Mouse (Mus musculus) intestine, embryonic 16.5 days (tissue): ENCODE measurements around the gene Ret. TPM values are rescaled to one million over a fixed set of nuclear protein-coding genes. Genes with fewer than 3 reads are reported as not detected.

ENCODE experiments used
- ATAC-seq: fragments of 200-750 bp; cut with Nextera tagmentation; 2 replicates; pipeline ENCODE4 v1.8.0; 2017; ENCODE audit warnings: moderate TSS enrichment, moderate library complexity
- H3K27ac ChIP-seq: fragments of 300-500 bp; sonication (generic); 2 replicates; pipeline ENCODE4 v1.5.1; 2014; ENCODE audit warnings: mild to moderate bottlenecking, low read length
- H3K27me3 ChIP-seq: fragments of 300-500 bp; sonication (generic); replicated peaks from 2 replicates; pipeline ENCODE4 v1.6.1; 2014; ENCODE audit warnings: low read length, control low read depth, mixed read lengths; ENCODE audit not compliant: control insufficient read depth, insufficient read depth
- H3K36me3 ChIP-seq: fragments of 300-500 bp; sonication (generic); 2 replicates; pipeline ENCODE4 v1.6.1; 2014; ENCODE audit warnings: low read length, control low read depth; ENCODE audit not compliant: control insufficient read depth, insufficient read depth
- H3K4me1 ChIP-seq: fragments of 300-500 bp; sonication (generic); 2 replicates; pipeline ENCODE4 v1.6.1; 2014; ENCODE audit warnings: low read length, control low read depth, mixed read lengths; ENCODE audit not compliant: control insufficient read depth, insufficient read depth
- H3K4me2 ChIP-seq: fragments of 300-500 bp; sonication (generic); 2 replicates; pipeline ENCODE4 v1.6.1; 2014; ENCODE audit warnings: low read depth, low read length, control low read depth
- H3K4me3 ChIP-seq: fragments of 300-500 bp; sonication (generic); 2 replicates; pipeline ENCODE4 v1.5.1; 2014; ENCODE audit warnings: mild to moderate bottlenecking, low read length
- H3K9ac ChIP-seq: fragments of 300-500 bp; sonication (generic); 2 replicates; pipeline ENCODE4 v1.6.1; 2014; ENCODE audit warnings: low read depth, low read length
- H3K9me3 ChIP-seq: fragments of 300-500 bp; sonication (generic); 2 replicates; pipeline ENCODE4 v1.6.1; 2016; ENCODE audit warnings: low read length, control low read depth; ENCODE audit not compliant: control insufficient read depth
- WGBS: fragments of 180-500 bp; shearing (Covaris S2); extraction: QIAGEN DNeasy Blood & Tissue Kit; methylation state at CpG from one replicate; pipeline ENCODE4 v1.1.7; 2014; 5-methylcytosine and 5-hydroxymethylcytosine counted together
- polyA plus RNA-seq: library from polyadenylated mRNA; unstranded; fragments of >200 nt; fragmentation: Nextera tagmentation; extraction: Ambion mirVana; gene quantifications from 2 replicates; pipeline ENCODE4 v1.2.1, GENCODE M21; 2015

Ret gene
- polyA plus RNA-seq, 1 experiment from 2014 or later, result 11.0 TPM

DNA sequence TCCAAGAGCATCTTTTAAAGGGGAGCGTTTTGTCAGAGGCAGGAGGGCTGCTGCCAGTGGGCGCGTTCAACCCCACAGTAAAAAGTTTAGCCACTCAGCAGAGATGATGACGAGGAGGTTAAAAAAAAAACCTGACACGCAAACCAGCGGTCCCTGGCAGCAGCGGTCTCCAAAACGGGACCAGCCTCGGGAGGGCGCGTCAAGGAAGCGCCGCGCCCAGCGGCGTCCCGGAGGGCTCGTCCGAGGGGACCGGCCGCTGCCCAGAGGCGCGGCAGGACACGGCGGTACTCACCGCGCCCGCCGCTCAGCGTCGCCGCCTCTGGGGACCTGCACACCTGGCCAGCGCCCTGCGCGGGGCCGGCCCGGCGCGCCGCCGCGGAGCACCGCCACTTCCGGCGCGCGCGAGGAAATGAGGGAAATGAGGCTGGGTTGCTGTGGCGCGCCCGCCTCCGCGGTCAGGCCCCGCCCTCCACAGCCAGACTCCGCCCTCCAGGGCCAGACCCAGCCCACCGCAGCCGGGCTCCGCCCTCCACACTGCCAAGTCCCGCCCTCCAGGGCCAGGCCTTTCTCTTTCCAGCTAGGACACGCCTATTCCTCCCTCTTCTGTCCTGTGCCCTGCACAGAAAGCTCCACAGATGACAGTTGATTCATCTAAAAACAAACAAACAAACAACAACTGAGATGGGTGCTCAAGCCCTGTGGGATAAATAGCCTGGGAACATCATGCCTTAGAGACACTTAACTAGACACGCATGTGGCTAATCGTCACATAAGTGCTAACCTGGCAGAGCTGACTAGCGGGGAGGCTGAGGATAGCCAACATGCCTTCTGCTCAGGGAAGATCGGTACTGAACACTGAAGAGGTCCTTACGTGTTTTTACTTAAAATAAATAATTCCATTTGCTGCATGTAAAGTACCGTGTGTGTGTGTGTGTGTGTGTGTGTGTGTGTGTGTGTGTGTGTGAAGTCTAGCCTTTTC lies 58.5 kb downstream of the Ret start, which contains the start of gene Csgalnact2:
Csgalnact2 (minus strand) TSS at position 410 of the 979 bp plus-strand sequence.
- peak within 1 kb of the TSS; percentile 81 for H3K9ac ChIP-seq
- 5% methylated on average over 66 of the region's 66 CpGs for WGBS
- H3K9me3 ChIP-seq, result no peaks in the 10 kb centered on the region
- peak within 1 kb of the TSS; percentile 75 for H3K4me2 ChIP-seq
- H3K4me3 ChIP-seq, result peak within 1 kb of the TSS; percentile 74
- ATAC-seq, result peak; percentile 99
- H3K4me1 ChIP-seq, result peaks cover 2% of the 10 kb centered on the region; the same call in 1 of the 2 replicates
- H3K27ac ChIP-seq, result peak within 1 kb of the TSS; percentile 59; the same call in 1 of the 2 replicates
- no peaks in the 10 kb centered on the region for H3K36me3 ChIP-seq
- H3K27me3 ChIP-seq, result no peaks in the 10 kb centered on the region

DNA sequence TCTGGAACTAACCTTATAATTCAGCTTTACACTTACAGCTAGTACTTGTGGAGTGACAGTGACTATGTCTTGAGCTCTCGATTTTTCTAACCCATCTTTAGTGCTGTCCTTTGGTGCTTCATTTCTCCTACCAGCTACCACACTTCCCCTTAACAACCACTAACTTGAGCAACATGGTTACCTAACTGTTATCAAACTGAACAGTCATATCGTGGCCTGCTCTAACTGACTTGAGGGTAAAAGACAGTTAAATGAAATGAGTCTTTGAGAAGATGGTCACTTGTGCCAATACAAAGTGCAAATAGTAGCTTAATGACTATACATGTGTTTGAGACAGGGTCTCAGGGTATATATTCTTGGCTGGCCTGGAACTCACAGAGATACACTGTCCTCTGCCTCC lies 60.4 kb downstream of the Ret start:
- 80% methylated on average over 2 of the region's 2 CpGs for WGBS

GRCm38 (mm10) chr6:118134461-118134860 lies 63.1 kb downstream of the Ret start:
- Histone ChIP-seq H3K4me2 (no peak overlapping the region), H3K36me3 (no peaks in the 10 kb centered on the region), H3K4me1 (peaks cover 2% of the 10 kb centered on the region; the same call in 1 of the 2 replicates), H3K27me3 (no peaks in the 10 kb centered on the region), H3K4me3 (no peak overlapping the region), H3K27ac (no peak overlapping the region), H3K9ac (no peak overlapping the region), H3K9me3 (no peaks in the 10 kb centered on the region)
- WGBS, result 67% methylated on average over 1 of the region's 1 CpGs
- no peak for ATAC-seq

More for the DNA sequence above, 60.4 kb downstream of the Ret start:
- Histone ChIP-seq H3K27ac (no peak overlapping the region), H3K4me3 (no peak overlapping the region), H3K4me1 (peaks cover 2% of the 10 kb centered on the region; the same call in 1 of the 2 replicates), H3K9me3 (no peaks in the 10 kb centered on the region), H3K4me2 (no peak overlapping the region), H3K36me3 (no peaks in the 10 kb centered on the region), H3K9ac (no peak overlapping the region), H3K27me3 (no peaks in the 10 kb centered on the region)
- no peak for ATAC-seq

DNA sequence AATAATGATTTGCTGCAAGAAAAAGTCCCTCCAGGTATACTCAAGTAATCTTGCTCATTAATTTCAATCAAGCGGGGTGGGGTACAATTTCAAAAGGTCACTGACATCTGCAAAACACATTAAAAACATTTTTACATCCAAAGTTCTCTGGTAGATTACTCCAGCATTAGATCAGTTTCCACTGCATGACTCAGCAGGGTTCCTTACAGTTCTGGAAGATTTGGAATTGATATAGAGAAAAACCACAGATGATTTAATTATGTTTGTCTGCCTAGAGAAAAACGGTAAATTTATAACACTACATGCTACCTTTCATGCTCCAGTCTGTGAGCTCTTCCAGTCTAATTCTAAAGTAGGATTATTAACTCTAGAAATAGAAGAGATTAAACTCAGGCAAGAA lies 67.5 kb downstream of the Ret start:
- Histone ChIP-seq H3K9me3 (no peaks in the 10 kb centered on the region), H3K27me3 (no peaks in the 10 kb centered on the region), H3K4me2 (no peak overlapping the region), H3K4me1 (no peaks in the 10 kb centered on the region), H3K36me3 (no peaks in the 10 kb centered on the region), H3K27ac (no peak overlapping the region), H3K9ac (no peak overlapping the region), H3K4me3 (no peak overlapping the region)
- WGBS, result 80% methylated on average over 2 of the region's 2 CpGs
- no peak for ATAC-seq

DNA sequence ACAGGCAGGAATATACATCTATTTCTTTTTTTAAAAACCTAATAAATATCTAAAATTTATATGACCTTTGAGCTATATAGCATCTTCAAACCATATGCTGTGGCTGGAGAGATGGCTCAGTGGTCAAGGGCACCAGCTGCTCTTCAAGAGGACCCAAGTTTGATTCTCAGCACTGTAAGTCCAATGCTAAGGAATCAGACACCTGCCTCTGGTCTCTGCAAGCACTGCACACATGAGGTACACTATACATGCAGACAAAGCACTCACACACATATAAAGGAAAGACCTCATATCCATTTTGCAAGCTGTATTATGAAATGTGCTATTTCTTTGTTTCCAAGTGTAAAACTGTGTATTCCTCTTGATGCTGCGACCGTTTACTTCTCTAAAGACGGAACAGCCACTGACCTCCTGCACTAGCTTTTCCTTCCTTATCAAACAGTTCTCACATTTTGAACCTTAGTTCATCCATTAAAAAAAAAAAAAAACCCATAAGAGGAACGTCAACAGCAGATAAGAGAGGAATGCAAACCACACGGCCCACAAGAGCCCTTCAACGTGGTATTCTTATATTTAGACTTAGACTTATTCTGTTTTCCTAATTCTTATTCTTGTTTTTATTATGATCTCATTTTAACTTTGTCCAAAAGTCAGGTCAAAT lies 69.6 kb downstream of the Ret start:
- no peaks in the 10 kb centered on the region for H3K9me3 ChIP-seq
- no peaks in the 10 kb centered on the region for H3K4me1 ChIP-seq
- no peak overlapping the region for H3K9ac ChIP-seq
- H3K4me2 ChIP-seq, result no peak overlapping the region
- WGBS, result 53% methylated on average over 6 of the region's 6 CpGs
- no peaks in the 10 kb centered on the region for H3K27me3 ChIP-seq
- ATAC-seq, result no peak
- no peak overlapping the region for H3K27ac ChIP-seq
- H3K4me3 ChIP-seq, result no peak overlapping the region
- no peaks in the 10 kb centered on the region for H3K36me3 ChIP-seq

- no peaks in the 10 kb centered on the region for H3K36me3 ChIP-seq
- no peaks in the 10 kb centered on the region for H3K9me3 ChIP-seq
- H3K4me1 ChIP-seq, result no peaks in the 10 kb centered on the region
- H3K4me3 ChIP-seq, result no peak overlapping the region
- no peak overlapping the region for H3K9ac ChIP-seq
- WGBS, result 77% methylated on average over 7 of the region's 7 CpGs
- no peak for ATAC-seq
- H3K4me2 ChIP-seq, result no peak overlapping the region
- no peaks in the 10 kb centered on the region for H3K27me3 ChIP-seq
- H3K27ac ChIP-seq, result no peak overlapping the region
These were observed 70.3 kb downstream of the Ret start for GRCm38 (mm10) chr6:118127198-118127597.

DNA sequence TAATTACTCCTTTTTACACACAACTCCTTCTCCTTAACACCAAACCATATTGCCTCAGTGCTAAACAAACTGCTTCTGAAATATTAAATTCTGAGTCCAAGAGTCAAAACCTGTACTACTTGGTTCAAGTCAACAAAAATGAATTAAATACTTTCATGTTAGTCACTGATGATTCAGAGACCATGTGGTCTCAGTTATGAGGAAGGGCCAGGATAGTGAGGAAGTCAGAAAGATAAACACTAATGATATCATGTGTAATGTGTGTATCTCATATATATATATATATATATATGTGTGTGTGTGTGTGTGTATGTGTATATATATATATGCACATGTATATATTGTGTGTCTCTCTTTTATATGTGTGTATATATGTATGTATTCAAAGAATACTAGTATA lies 70.9 kb downstream of the Ret start:
- H3K36me3 ChIP-seq, result no peaks in the 10 kb centered on the region
- no peak overlapping the region for H3K4me2 ChIP-seq
- H3K4me3 ChIP-seq, result no peak overlapping the region
- H3K27ac ChIP-seq, result no peak overlapping the region
- H3K9ac ChIP-seq, result no peak overlapping the region
- H3K9me3 ChIP-seq, result no peaks in the 10 kb centered on the region
- H3K4me1 ChIP-seq, result no peaks in the 10 kb centered on the region
- no peaks in the 10 kb centered on the region for H3K27me3 ChIP-seq
- no peak for ATAC-seq

- ATAC-seq, result no peak
- 83% methylated on average over 1 of the region's 1 CpGs for WGBS
- no peak overlapping the region for H3K27ac ChIP-seq
- no peaks in the 10 kb centered on the region for H3K9me3 ChIP-seq
- no peaks in the 10 kb centered on the region for H3K4me1 ChIP-seq
- H3K27me3 ChIP-seq, result no peaks in the 10 kb centered on the region
- no peak overlapping the region for H3K4me2 ChIP-seq
- no peaks in the 10 kb centered on the region for H3K36me3 ChIP-seq
- no peak overlapping the region for H3K9ac ChIP-seq
- H3K4me3 ChIP-seq, result no peak overlapping the region
These were observed 74.8 kb downstream of the Ret start for GRCm38 (mm10) chr6:118122767-118123166.

- no peak overlapping the region for H3K4me3 ChIP-seq
- no peaks in the 10 kb centered on the region for H3K9me3 ChIP-seq
- no peak overlapping the region for H3K4me2 ChIP-seq
- no peaks in the 10 kb centered on the region for H3K27me3 ChIP-seq
- no peak overlapping the region for H3K27ac ChIP-seq
- no peaks in the 10 kb centered on the region for H3K36me3 ChIP-seq
- no peak overlapping the region for H3K9ac ChIP-seq
- 61% methylated on average over 1 of the region's 1 CpGs for WGBS
- ATAC-seq, result no peak
- no peaks in the 10 kb centered on the region for H3K4me1 ChIP-seq
These were observed 85.7 kb downstream of the Ret start for GRCm38 (mm10) chr6:118111810-118112209.
